Mouse (Mus musculus): ENCODE data around the gene Slc17a5. TPM values are rescaled to one million over a fixed set of nuclear protein-coding genes. Genes with fewer than 3 reads are reported as not detected.

Slc17a5 gene
- 15.9 and 18.5 TPM in 2 replicates for polyA plus RNA-seq (2015; fragmentation: Nextera tagmentation; extraction: Ambion mirVana)

DNA sequence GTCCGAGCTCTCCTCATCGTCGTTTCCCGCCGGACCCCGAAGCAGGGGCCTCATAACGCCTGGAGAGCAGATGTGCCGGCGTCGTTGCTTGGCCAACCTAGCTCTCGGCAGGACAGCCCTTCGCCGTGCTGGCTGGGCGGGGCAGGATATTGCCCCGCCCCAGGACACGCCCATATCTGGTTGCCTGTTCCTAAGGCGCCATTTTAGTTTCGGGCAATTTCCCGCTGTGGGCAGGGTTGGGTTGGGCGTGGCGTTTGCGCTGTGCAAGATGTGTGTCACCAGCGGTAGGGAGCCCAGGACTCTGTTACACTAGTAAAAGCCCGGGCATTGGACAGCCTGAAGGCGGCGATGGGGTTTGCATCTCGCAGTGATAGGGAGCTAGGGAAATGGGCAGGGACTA lies at the start of gene Slc17a5:
Gene Slc17a5, minus strand, starts transcription at position 128 of the 400 bp plus-strand sequence.
- peak; percentile 98 for ATAC-seq
- H3K9me3 ChIP-seq (replicated peaks; ENCODE audit: control insufficient read depth, low read length, poor library complexity, severe bottlenecking), result no peaks in the 10 kb centered on the region
- peaks cover 8% of the 10 kb centered on the region for H3K4me1 ChIP-seq (ENCODE audit: control insufficient read depth, insufficient read depth, low read length)
- WGBS, result under 1% methylated on average over 27 of the region's 27 CpGs
- peak within 1 kb of the TSS; percentile 83 for H3K27ac ChIP-seq (ENCODE audit: low read length)
- no peaks in the 10 kb centered on the region for H3K36me3 ChIP-seq (ENCODE audit: control insufficient read depth, insufficient read depth, low read length)
- H3K4me3 ChIP-seq (ENCODE audit: low read depth, low read length), result peak within 1 kb of the TSS; percentile 74
- peak within 1 kb of the TSS; percentile 57 for H3K4me2 ChIP-seq (ENCODE audit: low read length)
- peak within 1 kb of the TSS; percentile 83 for H3K9ac ChIP-seq (ENCODE audit: low read depth, low read length)
- H3K27me3 ChIP-seq (ENCODE audit: control insufficient read depth, insufficient read depth, low read depth, low read length), result no peaks in the 10 kb centered on the region

DNA sequence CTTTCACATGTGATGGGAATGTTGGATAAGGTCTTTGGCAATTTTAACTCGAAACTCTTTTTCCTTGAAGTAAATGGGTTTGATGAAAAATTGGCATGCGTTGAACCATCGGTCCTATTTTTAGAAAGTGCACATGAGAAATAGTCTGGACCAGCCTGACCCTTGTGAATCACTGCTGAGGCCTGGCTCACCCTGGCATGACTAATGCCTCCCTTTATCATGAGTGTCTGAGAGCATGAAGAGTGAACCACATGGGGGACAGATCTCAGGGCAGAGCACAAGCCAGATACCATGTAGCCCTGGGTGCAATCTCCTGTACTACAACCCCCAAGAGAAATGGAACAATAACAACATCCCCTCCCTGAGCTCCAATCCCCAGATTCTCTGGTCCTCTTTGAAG lies 46.1 kb upstream of the Slc17a5 start:
- no peak for ATAC-seq
- Histone ChIP-seq H3K36me3 (ENCODE audit: control insufficient read depth, insufficient read depth, low read length) (no peaks in the 10 kb centered on the region), H3K27ac (ENCODE audit: low read length) (no peak overlapping the region), H3K9ac (ENCODE audit: low read depth, low read length) (no peak overlapping the region), H3K4me3 (ENCODE audit: low read depth, low read length) (no peak overlapping the region), H3K27me3 (ENCODE audit: control insufficient read depth, insufficient read depth, low read depth, low read length) (no peaks in the 10 kb centered on the region), H3K9me3 (replicated peaks; ENCODE audit: control insufficient read depth, low read length, poor library complexity, severe bottlenecking) (no peaks in the 10 kb centered on the region), H3K4me2 (ENCODE audit: low read length) (no peak overlapping the region), H3K4me1 (ENCODE audit: control insufficient read depth, insufficient read depth, low read length) (no peaks in the 10 kb centered on the region)
- 96% methylated on average over 3 of the region's 3 CpGs for WGBS

DNA sequence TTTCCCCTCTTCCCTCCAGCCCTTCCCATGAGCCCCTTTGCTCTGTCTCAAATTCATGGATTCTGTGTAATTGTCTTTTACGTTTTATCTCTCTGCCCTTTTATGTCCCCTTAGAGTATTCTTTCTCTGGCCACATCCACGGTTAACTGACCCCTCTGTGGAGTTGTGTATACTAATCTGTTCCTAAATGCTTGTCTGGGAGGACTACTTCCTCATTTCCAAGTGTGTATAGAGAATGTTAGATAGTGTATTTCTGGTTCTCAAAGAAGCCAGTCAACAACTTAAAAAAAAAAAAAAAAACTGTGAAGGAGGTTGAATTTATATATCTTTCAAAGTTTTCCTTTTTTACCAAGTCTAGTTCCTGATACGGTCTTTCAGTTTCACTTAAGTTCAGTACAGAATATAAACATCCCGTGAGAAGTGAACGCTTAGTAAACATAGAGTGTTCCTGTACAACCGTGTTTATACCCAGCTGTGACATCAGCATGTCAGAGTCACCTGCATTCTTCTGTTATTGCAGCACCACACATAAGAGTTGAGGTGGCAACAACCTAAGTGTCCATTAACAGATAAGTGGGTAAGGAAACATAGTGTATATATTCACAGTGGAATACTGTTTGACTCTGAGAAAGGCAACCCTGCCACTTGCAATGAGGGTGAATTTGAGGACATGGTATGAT lies 44.1 kb upstream of the Slc17a5 start:
- Histone ChIP-seq H3K4me3 (ENCODE audit: low read depth, low read length) (no peak overlapping the region), H3K36me3 (ENCODE audit: control insufficient read depth, insufficient read depth, low read length) (no peaks in the 10 kb centered on the region), H3K27me3 (ENCODE audit: control insufficient read depth, insufficient read depth, low read depth, low read length) (no peaks in the 10 kb centered on the region), H3K27ac (ENCODE audit: low read length) (no peak overlapping the region), H3K4me1 (ENCODE audit: control insufficient read depth, insufficient read depth, low read length) (no peaks in the 10 kb centered on the region), H3K4me2 (ENCODE audit: low read length) (no peak overlapping the region), H3K9ac (ENCODE audit: low read depth, low read length) (no peak overlapping the region), H3K9me3 (replicated peaks; ENCODE audit: control insufficient read depth, low read length, poor library complexity, severe bottlenecking) (no peaks in the 10 kb centered on the region)
- 84% methylated on average over 6 of the region's 6 CpGs for WGBS
- no peak for ATAC-seq

DNA sequence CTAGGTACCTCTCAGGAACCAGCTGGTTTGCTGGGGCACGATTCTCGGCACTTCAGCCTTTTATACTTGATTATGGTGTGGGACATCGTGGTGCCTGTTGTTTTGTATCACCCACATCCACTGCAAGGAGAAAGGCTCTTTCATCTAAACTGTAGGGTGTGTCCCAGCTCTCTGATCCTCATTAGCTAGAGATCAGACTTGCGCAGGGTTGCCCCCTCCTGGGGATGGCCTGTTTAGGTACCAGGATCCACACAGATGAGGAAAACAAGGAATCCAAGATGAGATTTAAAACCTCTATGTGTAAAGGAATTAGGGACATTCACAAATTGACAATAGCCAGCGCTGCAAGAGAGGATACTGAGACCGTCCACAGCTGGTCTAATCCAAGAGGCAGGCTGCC lies 42.1 kb upstream of the Slc17a5 start:
- Histone ChIP-seq H3K4me2 (ENCODE audit: low read length) (peak overlapping the region; percentile 30), H3K4me1 (ENCODE audit: control insufficient read depth, insufficient read depth, low read length) (no peaks in the 10 kb centered on the region), H3K27ac (ENCODE audit: low read length) (no peak overlapping the region), H3K36me3 (ENCODE audit: control insufficient read depth, insufficient read depth, low read length) (no peaks in the 10 kb centered on the region), H3K9me3 (replicated peaks; ENCODE audit: control insufficient read depth, low read length, poor library complexity, severe bottlenecking) (no peaks in the 10 kb centered on the region), H3K9ac (ENCODE audit: low read depth, low read length) (no peak overlapping the region), H3K4me3 (ENCODE audit: low read depth, low read length) (no peak overlapping the region), H3K27me3 (ENCODE audit: control insufficient read depth, insufficient read depth, low read depth, low read length) (no peaks in the 10 kb centered on the region)
- ATAC-seq, result no peak
- 39% methylated on average over 6 of the region's 6 CpGs for WGBS

DNA sequence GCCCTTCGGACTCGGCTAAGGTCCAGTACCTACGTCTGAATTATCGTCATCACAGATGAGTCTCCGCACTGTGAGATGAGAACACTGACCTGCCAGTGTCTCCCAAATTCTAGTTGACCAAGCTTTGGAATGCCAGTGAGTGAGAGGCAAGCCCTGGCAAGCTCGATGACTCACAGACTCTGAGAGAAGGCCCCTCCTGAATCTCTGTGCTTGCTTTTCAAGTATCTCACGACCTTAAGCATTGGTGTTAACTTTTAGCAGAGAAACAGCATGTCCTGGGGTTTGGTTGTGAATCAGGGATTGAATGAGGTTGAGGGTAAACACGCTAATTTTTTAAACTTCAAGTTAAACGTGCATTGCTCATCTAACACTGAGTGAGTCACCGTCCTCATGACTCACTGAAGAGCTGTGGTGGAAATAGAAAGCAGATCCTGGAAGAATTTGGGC lies 35.5 kb upstream of the Slc17a5 start:
- Histone ChIP-seq H3K9me3 (replicated peaks; ENCODE audit: control insufficient read depth, low read length, poor library complexity, severe bottlenecking) (no peaks in the 10 kb centered on the region), H3K27ac (ENCODE audit: low read length) (no peak overlapping the region), H3K4me3 (ENCODE audit: low read depth, low read length) (no peak overlapping the region), H3K4me2 (ENCODE audit: low read length) (no peak overlapping the region), H3K36me3 (ENCODE audit: control insufficient read depth, insufficient read depth, low read length) (no peaks in the 10 kb centered on the region), H3K4me1 (ENCODE audit: control insufficient read depth, insufficient read depth, low read length) (no peaks in the 10 kb centered on the region), H3K9ac (ENCODE audit: low read depth, low read length) (no peak overlapping the region), H3K27me3 (ENCODE audit: control insufficient read depth, insufficient read depth, low read depth, low read length) (no peaks in the 10 kb centered on the region)
- no peak for ATAC-seq
- WGBS, result 87% methylated on average over 10 of the region's 10 CpGs

DNA sequence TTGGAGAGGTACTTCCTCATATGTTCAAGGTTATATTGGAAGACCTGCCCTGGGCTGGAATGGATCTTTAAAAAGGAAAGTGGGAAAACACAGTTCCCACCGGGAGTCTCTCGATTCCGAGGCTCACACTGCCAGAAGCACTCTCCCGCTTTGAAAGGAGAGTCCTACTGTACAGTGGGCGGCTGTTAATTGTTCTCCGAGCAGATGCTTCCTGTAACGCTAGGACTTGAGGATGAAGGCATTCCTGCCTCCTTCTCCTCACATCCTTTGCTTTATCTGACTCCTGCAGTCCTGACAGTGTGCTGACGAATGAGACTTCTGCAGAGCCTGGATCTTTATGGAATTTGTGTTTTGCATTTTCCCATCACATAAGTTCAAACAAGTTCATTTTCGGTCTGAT lies 31.4 kb upstream of the Slc17a5 start:
- WGBS, result 86% methylated on average over 9 of the region's 9 CpGs
- no peak for ATAC-seq
- no peak overlapping the region for H3K4me2 ChIP-seq (ENCODE audit: low read length)
- no peaks in the 10 kb centered on the region for H3K9me3 ChIP-seq (replicated peaks; ENCODE audit: control insufficient read depth, low read length, poor library complexity, severe bottlenecking)
- no peaks in the 10 kb centered on the region for H3K4me1 ChIP-seq (ENCODE audit: control insufficient read depth, insufficient read depth, low read length)
- H3K4me3 ChIP-seq (ENCODE audit: low read depth, low read length), result no peak overlapping the region
- no peaks in the 10 kb centered on the region for H3K36me3 ChIP-seq (ENCODE audit: control insufficient read depth, insufficient read depth, low read length)
- no peak overlapping the region for H3K9ac ChIP-seq (ENCODE audit: low read depth, low read length)
- H3K27ac ChIP-seq (ENCODE audit: low read length), result no peak overlapping the region
- H3K27me3 ChIP-seq (ENCODE audit: control insufficient read depth, insufficient read depth, low read depth, low read length), result no peaks in the 10 kb centered on the region

DNA sequence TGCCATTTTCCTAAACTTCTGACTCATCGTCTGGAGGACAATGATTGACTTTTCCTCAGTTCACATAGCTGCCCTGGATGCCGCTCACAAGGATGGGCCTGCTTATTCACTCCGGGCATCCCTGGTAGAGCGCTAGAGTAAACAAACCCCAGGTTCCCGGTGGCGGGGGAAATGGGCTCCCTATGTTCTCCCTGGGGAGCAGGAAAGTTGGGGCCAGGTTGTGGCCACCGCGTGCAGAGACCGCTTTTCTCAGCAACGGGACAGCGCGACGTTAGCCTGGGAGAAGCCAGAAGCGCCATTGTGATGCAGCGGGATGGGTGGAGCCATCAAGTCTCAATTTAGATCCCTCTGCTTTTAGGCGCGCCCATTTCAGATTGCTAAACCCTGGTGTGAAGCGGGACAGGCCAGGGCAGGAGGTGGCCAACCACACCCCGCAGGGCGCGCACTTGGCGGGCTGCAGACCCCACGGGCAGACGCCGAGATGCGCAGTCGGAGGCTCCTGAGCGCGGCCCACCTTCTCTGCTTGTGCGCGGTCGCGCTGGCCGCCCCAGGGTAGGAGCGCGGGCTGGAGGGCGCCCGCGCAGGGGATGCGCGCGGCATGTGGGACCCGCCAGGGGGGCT lies 27.7 kb upstream of the Slc17a5 start, which contains the start of gene Cd109:
Gene Cd109, plus strand, starts transcription at position 146 of the 621 bp plus-strand sequence.
- H3K27ac ChIP-seq (ENCODE audit: low read length), result no peak within 1 kb of the TSS
- ATAC-seq, result peak; percentile 90

DNA sequence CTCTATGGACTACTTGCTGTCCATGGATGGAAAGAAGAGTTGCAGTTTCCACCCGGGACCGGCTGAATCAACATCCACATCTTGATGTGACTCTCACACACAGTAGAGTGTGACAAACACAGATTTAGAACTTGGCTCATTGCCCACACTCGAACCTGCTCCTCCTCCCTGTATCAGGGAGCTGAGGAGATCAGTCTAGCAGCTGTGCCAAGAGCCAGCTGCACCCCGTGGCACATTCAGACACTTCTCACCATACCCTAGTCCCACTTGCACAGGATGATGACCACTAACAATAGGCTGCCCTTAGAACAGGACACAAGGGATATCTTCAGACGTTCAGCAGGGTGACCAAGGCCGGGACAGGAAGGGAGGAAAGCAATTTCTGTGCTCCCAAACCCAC lies 26.4 kb upstream of the Slc17a5 start:
- Histone ChIP-seq H3K9me3 (replicated peaks; ENCODE audit: control insufficient read depth, low read length, poor library complexity, severe bottlenecking) (no peaks in the 10 kb centered on the region), H3K27me3 (ENCODE audit: control insufficient read depth, insufficient read depth, low read depth, low read length) (no peaks in the 10 kb centered on the region), H3K27ac (ENCODE audit: low read length) (no peak overlapping the region), H3K36me3 (ENCODE audit: control insufficient read depth, insufficient read depth, low read length) (no peaks in the 10 kb centered on the region), H3K4me2 (ENCODE audit: low read length) (no peak overlapping the region), H3K9ac (ENCODE audit: low read depth, low read length) (no peak overlapping the region), H3K4me1 (ENCODE audit: control insufficient read depth, insufficient read depth, low read length) (no peaks in the 10 kb centered on the region), H3K4me3 (ENCODE audit: low read depth, low read length) (no peak overlapping the region)
- ATAC-seq, result peak; percentile 23; the same call in 1 of the 2 replicates
- WGBS, result 54% methylated on average over 6 of the region's 6 CpGs

More for the DNA sequence above, 27.7 kb upstream of the Slc17a5 start, which contains the start of gene Cd109:
- Histone ChIP-seq H3K4me1 (ENCODE audit: control insufficient read depth, insufficient read depth, low read length) (no peaks in the 10 kb centered on the region), H3K4me2 (ENCODE audit: low read length) (peak within 1 kb of the TSS; percentile 99), H3K4me3 (ENCODE audit: low read depth, low read length) (peak within 1 kb of the TSS; percentile 74), H3K27me3 (ENCODE audit: control insufficient read depth, insufficient read depth, low read depth, low read length) (no peaks in the 10 kb centered on the region), H3K9me3 (replicated peaks; ENCODE audit: control insufficient read depth, low read length, poor library complexity, severe bottlenecking) (no peaks in the 10 kb centered on the region), H3K9ac (ENCODE audit: low read depth, low read length) (peak within 1 kb of the TSS; percentile 79), H3K36me3 (ENCODE audit: control insufficient read depth, insufficient read depth, low read length) (no peaks in the 10 kb centered on the region)
- WGBS, result under 1% methylated on average over 43 of the region's 43 CpGs

DNA sequence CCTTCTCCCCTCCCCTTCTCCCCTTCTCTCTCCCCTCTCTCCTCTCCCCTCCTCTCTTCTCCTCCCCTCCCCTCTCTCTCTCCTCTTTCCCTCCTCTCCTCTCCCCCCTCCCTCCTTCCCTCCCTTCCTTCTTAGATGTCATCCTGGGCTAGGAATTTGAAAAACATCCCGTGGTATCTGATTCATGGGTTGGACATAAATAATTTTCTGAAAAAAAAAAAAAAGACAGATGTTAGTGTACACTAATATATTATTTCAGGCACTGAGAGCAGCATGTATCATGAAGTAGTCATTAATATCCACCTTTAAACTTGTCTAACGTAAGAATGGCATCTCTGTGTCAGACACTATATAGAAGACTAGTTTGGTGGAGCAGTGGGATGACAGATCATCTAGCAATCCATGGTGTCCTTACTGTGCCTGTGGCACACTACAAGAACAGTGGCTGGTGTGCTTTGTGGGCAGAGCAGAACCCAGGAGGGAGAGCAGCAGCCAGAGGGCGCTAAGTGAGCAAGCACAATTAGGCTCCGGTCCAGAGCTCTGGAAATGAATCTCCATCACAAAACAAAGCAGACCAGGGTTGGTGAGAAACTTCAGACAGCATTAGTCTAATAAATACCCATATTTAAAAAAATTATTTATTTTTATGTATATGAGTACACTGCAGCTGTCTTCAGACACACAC lies 13.3 kb upstream of the Slc17a5 start:
- H3K9me3 ChIP-seq (replicated peaks; ENCODE audit: control insufficient read depth, low read length, poor library complexity, severe bottlenecking), result no peaks in the 10 kb centered on the region
- H3K9ac ChIP-seq (ENCODE audit: low read depth, low read length), result no peak overlapping the region
- H3K4me2 ChIP-seq (ENCODE audit: low read length), result no peak overlapping the region
- 48% methylated on average over 4 of the region's 4 CpGs for WGBS
- no peak for ATAC-seq
- no peak overlapping the region for H3K27ac ChIP-seq (ENCODE audit: low read length)
- H3K4me3 ChIP-seq (ENCODE audit: low read depth, low read length), result no peak overlapping the region
- no peaks in the 10 kb centered on the region for H3K36me3 ChIP-seq (ENCODE audit: control insufficient read depth, insufficient read depth, low read length)
- no peaks in the 10 kb centered on the region for H3K27me3 ChIP-seq (ENCODE audit: control insufficient read depth, insufficient read depth, low read depth, low read length)
- no peaks in the 10 kb centered on the region for H3K4me1 ChIP-seq (ENCODE audit: control insufficient read depth, insufficient read depth, low read length)
